ENCODE assay signal across 30 mouse cellular contexts in the genomic region with DNA sequence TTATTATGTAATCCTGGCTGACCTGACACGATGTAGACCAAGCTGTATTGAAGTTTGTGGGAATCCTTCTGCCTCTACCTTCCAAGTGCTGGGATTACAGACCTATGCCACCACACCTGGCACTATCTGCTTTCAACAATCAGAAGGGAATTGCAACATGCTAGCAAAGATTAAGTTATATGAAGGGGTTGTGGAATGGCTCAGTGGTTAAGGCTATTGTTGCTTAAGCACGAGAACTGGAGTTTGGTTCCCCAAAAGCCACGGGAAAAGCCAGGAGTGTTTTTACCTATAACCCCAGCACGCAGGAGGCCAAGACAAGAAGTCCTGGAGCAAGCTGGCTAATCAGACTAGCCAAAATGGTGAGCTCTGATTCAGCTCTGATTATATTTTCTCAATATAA.
"Had no signal": no experiment of that assay in that cellular context is flagged by ENCODE, and none has a peak within 500 bp of the region (broad histone marks: within the 10 kb centered on the region; RNA-seq: fewer than 3 reads in every experiment).

No protein-coding gene starts in this region.

- H3K4me1 ChIP-seq: limb, embryonic 10.5 days; limb, embryonic 12.5 days; limb, embryonic 15.5 days; liver, embryonic 12.5 days; liver, embryonic 13.5 days; liver, embryonic 15.5 days; lung, embryonic 15.5 days; megakaryocyte, embryonic 14.5 days; midbrain, embryonic 10.5 days; midbrain, embryonic 12.5 days; midbrain, embryonic 13.5 days; midbrain, embryonic 15.5 days had no signal

- ATAC-seq: liver, embryonic 12.5 days; liver, postnatal 0 days; lung, postnatal 0 days; midbrain, embryonic 13.5 days had no signal

- H3K9me3 ChIP-seq: limb, embryonic 10.5 days; limb, embryonic 12.5 days; limb, embryonic 13.5 days; limb, embryonic 15.5 days; liver, embryonic 12.5 days; liver, embryonic 13.5 days; liver, embryonic 15.5 days; lung, embryonic 15.5 days; midbrain, embryonic 10.5 days; midbrain, embryonic 12.5 days; midbrain, embryonic 13.5 days; midbrain, embryonic 15.5 days had no signal

- DNase-seq: left cerebral cortex, postnatal 4 days; liver; liver, embryonic 13.5 days; liver, postnatal 0 days; lung, adult 18-20 months; lung, adult 2 months; lung, postnatal 10 days; lung, postnatal 14 days; lung, postnatal 36 days; lung, postnatal 4 days had no signal

- H3K27me3 ChIP-seq: limb, embryonic 12.5 days; limb, embryonic 13.5 days; limb, embryonic 15.5 days; liver, embryonic 12.5 days; liver, embryonic 13.5 days; liver, embryonic 15.5 days; lung, embryonic 15.5 days; midbrain, embryonic 12.5 days; midbrain, embryonic 13.5 days; midbrain, embryonic 15.5 days had no signal

- H3K4me3 ChIP-seq: left cerebral cortex, adult 2 months; limb, embryonic 10.5 days; limb, embryonic 12.5 days; limb, embryonic 13.5 days; limb, embryonic 15.5 days; liver, embryonic 12.5 days; liver, embryonic 13.5 days; liver, embryonic 15.5 days; lung, embryonic 15.5 days; megakaryocyte, embryonic 14.5 days; midbrain, embryonic 10.5 days; midbrain, embryonic 12.5 days; midbrain, embryonic 13.5 days; midbrain, embryonic 15.5 days; myocyte had no signal

- H3K9ac ChIP-seq: limb, embryonic 12.5 days; limb, embryonic 13.5 days; limb, embryonic 15.5 days; liver, embryonic 12.5 days; liver, embryonic 13.5 days; liver, embryonic 14.5 days; liver, embryonic 15.5 days; liver, postnatal 0 days; lung, embryonic 14.5 days; lung, embryonic 15.5 days; midbrain, embryonic 12.5 days; midbrain, embryonic 13.5 days; midbrain, embryonic 15.5 days had no signal

- H3K36me3 ChIP-seq: limb, embryonic 10.5 days; limb, embryonic 12.5 days; limb, embryonic 13.5 days; limb, embryonic 15.5 days; liver, embryonic 12.5 days; liver, embryonic 13.5 days; liver, embryonic 15.5 days; lung, embryonic 15.5 days; midbrain, embryonic 10.5 days; midbrain, embryonic 12.5 days; midbrain, embryonic 13.5 days; midbrain, embryonic 15.5 days had no signal

- H3K27ac ChIP-seq: left cerebral cortex, adult 2 months; limb, embryonic 10.5 days; limb, embryonic 12.5 days; limb, embryonic 13.5 days; limb, embryonic 15.5 days; liver, embryonic 12.5 days; liver, embryonic 13.5 days; liver, embryonic 14.5 days; liver, embryonic 15.5 days; lung, embryonic 15.5 days; macrophage; midbrain, embryonic 10.5 days; midbrain, embryonic 12.5 days; midbrain, embryonic 13.5 days; midbrain, embryonic 15.5 days had no signal

- H3K4me2 ChIP-seq: limb, embryonic 12.5 days; limb, embryonic 13.5 days; limb, embryonic 15.5 days; liver, embryonic 11.5 days; liver, embryonic 12.5 days; liver, embryonic 13.5 days; liver, embryonic 15.5 days; lung, embryonic 14.5 days; lung, embryonic 15.5 days; midbrain, embryonic 11.5 days; midbrain, embryonic 12.5 days; midbrain, embryonic 13.5 days; midbrain, embryonic 15.5 days had no signal
